Mouse (Mus musculus) intestine, postnatal 0 days (tissue): ENCODE data around the gene Ifit1bl2. TPM values are rescaled to one million over a fixed set of nuclear protein-coding genes. Genes with fewer than 3 reads are reported as not detected.
A peak's percentile ranks its signal among the peaks of the same experiment; 100 is the strongest.
"Not testable (repeated sequence)": the region's sequence is repeated elsewhere in the genome, so short reads cannot be mapped to it uniquely, and the experiment has no call there.

Source experiments
- ATAC-seq: fragments of 200-750 bp; cut with Nextera tagmentation; 2 replicates; pipeline ENCODE4 v1.8.0; 2017; ENCODE audit warnings: mild to moderate bottlenecking, moderate TSS enrichment, moderate library complexity
- H3K27ac ChIP-seq: fragments of 300-500 bp; sonication (generic); 2 replicates; pipeline ENCODE4 v1.5.1; 2014; ENCODE audit warnings: mild to moderate bottlenecking, low read depth, low read length, moderate library complexity
- H3K27me3 ChIP-seq: fragments of 300-500 bp; sonication (generic); replicated peaks from 2 replicates; pipeline ENCODE4 v1.6.1; 2014; ENCODE audit warnings: low read length, mixed read lengths; ENCODE audit not compliant: control insufficient read depth, insufficient read depth
- H3K36me3 ChIP-seq: fragments of 300-500 bp; sonication (generic); 2 replicates; pipeline ENCODE4 v1.6.1; 2014; ENCODE audit warnings: mild to moderate bottlenecking, moderate library complexity; ENCODE audit not compliant: control insufficient read depth, insufficient read depth
- H3K4me1 ChIP-seq: fragments of 300-500 bp; sonication (generic); replicated peaks from 2 replicates; pipeline ENCODE4 v1.6.1; 2014; ENCODE audit warnings: antibody characterized with exemption, low read length, mixed read lengths; ENCODE audit not compliant: control insufficient read depth, insufficient read depth
- H3K4me2 ChIP-seq: fragments of 300-500 bp; sonication (generic); replicated peaks from 2 replicates; pipeline ENCODE4 v1.6.1; 2014; ENCODE audit warnings: low read depth, mild to moderate bottlenecking, moderate library complexity
- H3K4me3 ChIP-seq: fragments of 300-500 bp; sonication (generic); 2 replicates; pipeline ENCODE4 v1.5.1; 2014; ENCODE audit warnings: low read depth, low read length
- H3K9ac ChIP-seq: fragments of 300-500 bp; sonication (generic); 2 replicates; pipeline ENCODE4 v1.6.1; 2014; ENCODE audit warnings: mild to moderate bottlenecking, low read depth, low read length
- H3K9me3 ChIP-seq: fragments of 300-500 bp; sonication (generic); 2 replicates; pipeline ENCODE4 v1.6.1; 2016; ENCODE audit warnings: mixed run types; ENCODE audit not compliant: control insufficient read depth
- CTCF ChIP-seq: sonication (generic); IDR thresholded peaks from 2 replicates; pipeline ENCODE4 v1.5.1; 2016; ENCODE audit warnings: low read depth, mild to moderate bottlenecking, control low read depth, antibody characterized with exemption, moderate library complexity
- WGBS: fragments of 180-500 bp; shearing (Covaris S2); extraction: QIAGEN DNeasy Blood & Tissue Kit; methylation state at CpG from one replicate; pipeline ENCODE4 v1.1.7; 2014; 5-methylcytosine and 5-hydroxymethylcytosine counted together
- polyA plus RNA-seq: library from polyadenylated mRNA; unstranded; fragments of >200 nt; fragmentation: Nextera tagmentation; extraction: Ambion mirVana; gene quantifications from 2 replicates; pipeline ENCODE4 v1.2.1, GENCODE M21; 2015

The Ifit1bl2 gene
- polyA plus RNA-seq, 1 experiment from 2014 or later, result 134 TPM

- no peaks in the 10 kb centered on the region for H3K9me3 ChIP-seq
- no peak overlapping the region for H3K4me3 ChIP-seq
- TF ChIP-seq CTCF, result no peak
- ATAC-seq, result peak; percentile 25; the same call in 1 of the 2 replicates
- H3K9ac ChIP-seq, result no peak overlapping the region
- no peak overlapping the region for H3K27ac ChIP-seq
- H3K4me2 ChIP-seq, result peak overlapping the region; percentile 66
- no peaks in the 10 kb centered on the region for H3K36me3 ChIP-seq
- no peaks in the 10 kb centered on the region for H3K4me1 ChIP-seq
- WGBS, result 33% methylated on average over 5 of the region's 5 CpGs
- no peaks in the 10 kb centered on the region for H3K27me3 ChIP-seq
Observed at GRCm38 (mm10) chr19:34662740-34663139, 22.2 kb upstream of the Ifit1bl2 start.

GRCm38 (mm10) chr19:34662067-34662507 is 21.5 kb upstream of the Ifit1bl2 start:
- H3K27me3 ChIP-seq, result no peaks in the 10 kb centered on the region
- WGBS, result 9% methylated on average over 13 of the region's 13 CpGs
- H3K27ac ChIP-seq, result no peak overlapping the region
- H3K9ac ChIP-seq, result 0 out of 2 replicates have a peak overlapping the region, but pooled peaks have one; percentile 7
- ATAC-seq, result peak; percentile 85
- no peaks in the 10 kb centered on the region for H3K36me3 ChIP-seq
- peak overlapping the region; percentile 66 for H3K4me2 ChIP-seq
- H3K4me3 ChIP-seq, result peak overlapping the region; percentile 31
- TF ChIP-seq CTCF, result peak; percentile 88
- no peaks in the 10 kb centered on the region for H3K4me1 ChIP-seq
- H3K9me3 ChIP-seq, result no peaks in the 10 kb centered on the region

GRCm38 (mm10) chr19:34656511-34657298 is 16.2 kb upstream of the Ifit1bl2 start:
- peak; percentile 72 for ATAC-seq
- H3K4me3 ChIP-seq, result no peak overlapping the region
- H3K4me1 ChIP-seq, result no peaks in the 10 kb centered on the region
- no peak overlapping the region for H3K9ac ChIP-seq
- no peaks in the 10 kb centered on the region for H3K36me3 ChIP-seq
- WGBS, result 19% methylated on average over 2 of the region's 2 CpGs
- no peaks in the 10 kb centered on the region for H3K9me3 ChIP-seq
- no peak for TF ChIP-seq CTCF
- no peaks in the 10 kb centered on the region for H3K27me3 ChIP-seq
- no peak overlapping the region for H3K4me2 ChIP-seq
- H3K27ac ChIP-seq, result no peak overlapping the region

GRCm38 (mm10) chr19:34655227-34655805 is 14.8 kb upstream of the Ifit1bl2 start:
- TF ChIP-seq CTCF, result no peak
- Histone ChIP-seq H3K36me3 (no peaks in the 10 kb centered on the region), H3K27me3 (no peaks in the 10 kb centered on the region), H3K4me2 (no peak overlapping the region), H3K27ac (no peak overlapping the region), H3K9me3 (no peaks in the 10 kb centered on the region), H3K9ac (no peak overlapping the region), H3K4me1 (no peaks in the 10 kb centered on the region), H3K4me3 (no peak overlapping the region)
- 72% methylated on average over 10 of the region's 10 CpGs for WGBS
- ATAC-seq, result no peak

- Histone ChIP-seq H3K36me3 (peaks cover 9% of the 10 kb centered on the region), H3K4me3 (no peak overlapping the region), H3K9ac (no peak overlapping the region), H3K9me3 (no peaks in the 10 kb centered on the region), H3K27me3 (no peaks in the 10 kb centered on the region), H3K4me1 (no peaks in the 10 kb centered on the region), H3K27ac (no peak overlapping the region), H3K4me2 (no peak overlapping the region)
- no peak for TF ChIP-seq CTCF
- WGBS, result 74% methylated on average over 6 of the region's 6 CpGs
- no peak for ATAC-seq
Observed at GRCm38 (mm10) chr19:34650997-34651396, 10.5 kb upstream of the Ifit1bl2 start.

- TF ChIP-seq CTCF, result no peak
- Histone ChIP-seq H3K9ac (no peak overlapping the region), H3K36me3 (peaks cover 9% of the 10 kb centered on the region), H3K9me3 (no peaks in the 10 kb centered on the region), H3K27ac (no peak overlapping the region), H3K4me3 (no peak overlapping the region), H3K4me1 (no peaks in the 10 kb centered on the region), H3K27me3 (no peaks in the 10 kb centered on the region), H3K4me2 (no peak overlapping the region)
- WGBS, result 74% methylated on average over 3 of the region's 3 CpGs
- no peak for ATAC-seq
Observed at GRCm38 (mm10) chr19:34650276-34650675, 9.7 kb upstream of the Ifit1bl2 start.

GRCm38 (mm10) chr19:34647630-34648029 is 7.1 kb upstream of the Ifit1bl2 start:
- 82% methylated on average over 6 of the region's 8 CpGs for WGBS
- H3K9ac ChIP-seq, H3K36me3 ChIP-seq, H3K4me1 ChIP-seq, H3K27me3 ChIP-seq, H3K27ac ChIP-seq, H3K9me3 ChIP-seq, ATAC-seq, H3K4me2 ChIP-seq, H3K4me3 ChIP-seq: not testable (repeated sequence)
